ENCODE assay signal across 16 mouse cellular contexts in the genomic region with DNA sequence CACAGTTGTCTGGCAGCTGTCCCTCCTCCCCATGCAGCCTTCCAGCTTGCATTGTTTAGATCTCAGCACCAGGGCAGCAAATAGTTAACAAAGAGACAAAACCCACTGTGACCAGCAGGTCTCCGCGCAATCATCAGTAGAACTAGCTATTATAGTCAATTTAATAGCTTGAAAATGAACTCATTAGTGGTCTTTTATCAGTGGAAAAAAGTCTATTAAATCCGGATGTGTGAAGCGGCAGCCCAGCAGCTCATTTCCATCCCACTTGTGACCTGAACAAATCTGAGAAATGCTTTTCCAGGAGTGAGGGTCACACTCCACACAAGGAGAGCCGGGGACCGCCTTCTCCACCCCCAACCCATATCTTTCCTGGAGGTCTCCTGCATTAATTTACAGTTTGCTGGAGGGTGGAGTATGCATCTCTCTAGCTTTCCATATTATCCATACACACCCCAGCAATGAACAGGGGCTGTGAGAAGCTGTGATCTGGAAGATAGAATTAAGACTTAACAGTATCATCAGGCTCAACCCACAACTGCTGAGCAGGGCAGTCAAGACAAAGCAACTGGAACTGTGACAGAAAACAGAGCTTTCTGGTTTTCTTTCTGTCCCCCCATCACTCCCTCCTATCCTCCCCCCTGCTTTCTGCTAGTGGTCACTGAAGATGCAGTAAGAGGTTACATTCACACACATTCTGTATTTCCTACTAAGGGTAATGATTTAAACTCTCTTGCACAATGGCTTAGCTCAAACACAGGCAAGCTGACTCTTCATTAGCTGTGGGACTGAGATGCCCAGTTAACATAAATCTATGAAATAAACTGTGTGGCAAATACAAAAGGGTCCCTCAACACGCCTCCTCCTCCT.
DNase-seq lines count a peak whose midpoint lies in the region; ATAC-seq and TF ChIP-seq lines count a peak whose summit lies in the region.
"Had no signal": no experiment of that assay in that cellular context is flagged by ENCODE, and none has a peak within 500 bp of the region (broad histone marks: within the 10 kb centered on the region; RNA-seq: fewer than 3 reads in every experiment).

No protein-coding gene starts in this region.

- H3K9ac ChIP-seq in forebrain, postnatal 0 days, result no peak overlapping the region
- no peak overlapping the region; the same call in 1 of the 2 replicates for H3K9ac ChIP-seq in neural tube, embryonic 13.5 days
- H3K9ac ChIP-seq in kidney, embryonic 15.5 days, result no peak overlapping the region
- H3K9ac ChIP-seq: limb, embryonic 15.5 days; lung, embryonic 15.5 days had no signal

- H3K4me1 ChIP-seq in forebrain, postnatal 0 days (ENCODE audit: insufficient read depth), result no peaks in the 10 kb centered on the region
- peaks cover 36% of the 10 kb centered on the region for H3K4me1 ChIP-seq in neural tube, embryonic 13.5 days (replicated peaks)
- H3K4me1 ChIP-seq in kidney, embryonic 15.5 days, result no peaks in the 10 kb centered on the region
- H3K4me1 ChIP-seq: limb, embryonic 15.5 days; lung, embryonic 15.5 days had no signal

- H3K4me3 ChIP-seq in forebrain, postnatal 0 days (ENCODE audit: low read depth, low read length), result no peak overlapping the region
- H3K4me3 ChIP-seq in neural tube, embryonic 13.5 days, result no peak overlapping the region
- H3K4me3 ChIP-seq in kidney, embryonic 15.5 days (replicated peaks), result no peak overlapping the region
- H3K4me3 ChIP-seq: erythroblast, embryonic 14.5 days; limb, embryonic 15.5 days; lung, embryonic 15.5 days had no signal

- ATAC-seq in forebrain, postnatal 0 days, result peak; percentile 54; the same call in 1 of the 2 replicates
- ATAC-seq in neural tube, embryonic 13.5 days (ENCODE audit: low read depth), result peak; percentile 78
- ATAC-seq in kidney, embryonic 15.5 days (replicated peaks; ENCODE audit: low FRiP score), result no peak

- no peaks in the 10 kb centered on the region for H3K27me3 ChIP-seq in forebrain, postnatal 0 days (ENCODE audit: insufficient read depth, low read length)
- H3K27me3 ChIP-seq in neural tube, embryonic 13.5 days, result 0 out of 2 replicates have a peak, but pooled peaks cover 8% of the 10 kb centered on the region
- H3K27me3 ChIP-seq in kidney, embryonic 15.5 days, result no peaks in the 10 kb centered on the region
- H3K27me3 ChIP-seq: limb, embryonic 15.5 days; lung, embryonic 15.5 days had no signal

- H3K36me3 ChIP-seq in forebrain, postnatal 0 days (ENCODE audit: insufficient read depth), result no peaks in the 10 kb centered on the region
- no peaks in the 10 kb centered on the region for H3K36me3 ChIP-seq in neural tube, embryonic 13.5 days
- H3K36me3 ChIP-seq in kidney, embryonic 15.5 days, result no peaks in the 10 kb centered on the region
- H3K36me3 ChIP-seq: G1E; limb, embryonic 15.5 days; lung, embryonic 15.5 days had no signal

- peak; percentile 9 for DNase-seq in embryo, embryonic 9.5 days (ENCODE audit: extremely low spot score)
- no peak for DNase-seq in forebrain, postnatal 0 days
- peak; percentile 22 for DNase-seq in mesoderm, embryonic 11.5 days (ENCODE audit: low read depth, low spot score)
- no peak for DNase-seq in cerebellum, postnatal 14 days
- no peak for DNase-seq in layer of hippocampus, postnatal 14 days (ENCODE audit: low spot score in 2 of 2)
- DNase-seq in thymus, postnatal 0 days (ENCODE audit: low spot score), result no peak
- DNase-seq: adrenal gland, postnatal 25 days; heart, postnatal 36 days; kidney, adult 2 months; right cerebral cortex, postnatal 25 days had no signal

- 17% methylated on average over 7 of the region's 7 CpGs for WGBS in forebrain, postnatal 0 days
- WGBS in neural tube, embryonic 13.5 days, result 16% methylated on average over 7 of the region's 7 CpGs
- 52% methylated on average over 7 of the region's 7 CpGs for WGBS in kidney, embryonic 15.5 days

- H3K27ac ChIP-seq in forebrain, postnatal 0 days (ENCODE audit: low read depth, low read length), result no peak overlapping the region
- H3K27ac ChIP-seq in neural tube, embryonic 13.5 days (replicated peaks), result peak overlapping the region; percentile 83
- no peak overlapping the region for H3K27ac ChIP-seq in kidney, embryonic 15.5 days
- H3K27ac ChIP-seq: limb, embryonic 15.5 days; lung, embryonic 15.5 days had no signal

- H3K4me2 ChIP-seq in forebrain, postnatal 0 days (ENCODE audit: low read depth), result no peak overlapping the region
- peak overlapping the region; percentile 37 for H3K4me2 ChIP-seq in neural tube, embryonic 13.5 days
- H3K4me2 ChIP-seq in kidney, embryonic 15.5 days, result no peak overlapping the region
- H3K4me2 ChIP-seq: limb, embryonic 15.5 days; lung, embryonic 15.5 days had no signal

- no peaks in the 10 kb centered on the region for H3K9me3 ChIP-seq in forebrain, postnatal 0 days (ENCODE audit: low read length)
- H3K9me3 ChIP-seq in neural tube, embryonic 13.5 days, result no peaks in the 10 kb centered on the region
- H3K9me3 ChIP-seq in kidney, embryonic 15.5 days (replicated peaks), result no peaks in the 10 kb centered on the region
- H3K9me3 ChIP-seq: G1E; limb, embryonic 15.5 days; lung, embryonic 15.5 days had no signal

- no peak for TF ChIP-seq CTCF in forebrain, postnatal 0 days (IDR thresholded peaks at IDR 0.05; ENCODE audit: low read depth)

Comparison
In these comparisons a context has a peak if more than half of its experiments do, and no peak if none do; other contexts are left out.
1. DNase-seq: peak in embryo, embryonic 9.5 days (single experiment) and mesoderm, embryonic 11.5 days (single experiment); none in forebrain, postnatal 0 days (single experiment), cerebellum, postnatal 14 days (0 of 2), layer of hippocampus, postnatal 14 days (0 of 2) and thymus, postnatal 0 days (single experiment).